9 mouse cellular contexts compared by ENCODE assay signal in the genomic region with DNA sequence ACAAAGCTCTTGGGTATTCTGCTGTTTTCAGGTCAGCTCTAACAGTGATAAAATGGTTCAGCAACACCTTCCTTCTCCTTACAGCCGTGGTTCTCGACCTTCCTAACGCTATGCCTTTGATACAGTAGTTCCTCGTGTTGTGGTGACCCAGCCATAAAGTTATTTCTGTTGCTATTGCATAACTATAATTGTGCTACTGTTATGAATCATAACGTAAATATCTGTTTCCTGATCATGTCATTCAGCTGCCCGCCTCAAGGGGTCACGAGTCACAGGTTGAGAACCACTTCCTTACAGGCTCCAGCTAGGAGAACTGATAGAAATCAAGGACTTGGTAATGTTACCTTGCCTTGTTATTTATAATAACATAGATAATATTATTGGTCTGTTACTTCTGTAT. TPM values are rescaled to one million over a fixed set of nuclear protein-coding genes. Genes with fewer than 3 reads are reported as not detected.
DNase-seq lines count a peak whose midpoint lies in the region; ATAC-seq and TF ChIP-seq lines count a peak whose summit lies in the region.
"Had no signal": no experiment of that assay in that cellular context is flagged by ENCODE, and none has a peak within 500 bp of the region (broad histone marks: within the 10 kb centered on the region; RNA-seq: fewer than 3 reads in every experiment).

No protein-coding gene starts in this region.

- no peaks in the 10 kb centered on the region for H3K9me3 ChIP-seq in heart, embryonic 10.5 days
- no peaks in the 10 kb centered on the region for H3K9me3 ChIP-seq in lung, embryonic 14.5 days (ENCODE audit: low read depth, low read length)
- H3K9me3 ChIP-seq: neural tube, embryonic 13.5 days had no signal

- no peaks in the 10 kb centered on the region for H3K36me3 ChIP-seq in heart, embryonic 10.5 days
- H3K36me3 ChIP-seq in lung, embryonic 14.5 days (ENCODE audit: insufficient read depth), result no peaks in the 10 kb centered on the region
- H3K36me3 ChIP-seq: neural tube, embryonic 13.5 days had no signal

- no peak overlapping the region for H3K4me3 ChIP-seq in heart, embryonic 10.5 days
- H3K4me3 ChIP-seq in lung, embryonic 14.5 days (ENCODE audit: low read depth, low read length), result no peak overlapping the region
- H3K4me3 ChIP-seq: neural tube, embryonic 13.5 days had no signal

- peak; percentile 39 for TF ChIP-seq CTCF in lung, embryonic 14.5 days (IDR thresholded peaks at IDR 0.05; ENCODE audit: low read depth)

- peaks cover 44% of the 10 kb centered on the region for H3K4me1 ChIP-seq in heart, embryonic 10.5 days
- H3K4me1 ChIP-seq in lung, embryonic 14.5 days (ENCODE audit: insufficient read depth), result peaks cover 5% of the 10 kb centered on the region

- ATAC-seq in lung, embryonic 14.5 days (ENCODE audit: insufficient read depth), result no peak
- no peak for ATAC-seq in erythroblast, adult 5-6 weeks (replicated peaks; ENCODE audit: low FRiP score, poor library complexity, severe bottlenecking)

- 73% methylated on average over 7 of the region's 7 CpGs for whole genome bisulfite sequencing in heart, embryonic 10.5 days
- 58% methylated on average over 7 of the region's 7 CpGs for WGBS in lung, embryonic 14.5 days

- H3K27me3 ChIP-seq in heart, embryonic 10.5 days (ENCODE audit: insufficient read depth, poor library complexity, severe bottlenecking), result no peaks in the 10 kb centered on the region
- no peaks in the 10 kb centered on the region for H3K27me3 ChIP-seq in lung, embryonic 14.5 days (ENCODE audit: insufficient read depth, low read length)
- H3K27me3 ChIP-seq: neural tube, embryonic 13.5 days had no signal

- intact Hi-C loops in left cerebral cortex, postnatal 14 days (cut with DNase I), result no loop called here

- DNase-seq in 3T3-L1 (ENCODE audit: low read depth, low spot score) (peak; percentile 86), A20 (ENCODE audit: low read depth, low spot score) (peak; percentile 80)
- DNase-seq in heart, embryonic 10.5 days (ENCODE audit: low spot score), result no peak
- DNase-seq in lung, embryonic 14.5 days, result peak; percentile 52
- peak; percentile 18 for DNase-seq in thymus, postnatal 25 days
- no peak for DNase-seq in left cerebral cortex, adult 8-10 months (ENCODE audit: low spot score in 2 of 2)
- DNase-seq in left cerebral cortex, postnatal 14 days (ENCODE audit: low spot score in 2 of 2), result no peak

- H3K27ac ChIP-seq in heart, embryonic 10.5 days, result peak overlapping the region; percentile 83; the same call in 1 of the 2 replicates
- H3K27ac ChIP-seq in lung, embryonic 14.5 days (ENCODE audit: low read depth), result no peak overlapping the region
- H3K27ac ChIP-seq: neural tube, embryonic 13.5 days had no signal

- no peak overlapping the region for H3K9ac ChIP-seq in lung, embryonic 14.5 days
- H3K9ac ChIP-seq: neural tube, embryonic 13.5 days had no signal

- no peak overlapping the region for H3K4me2 ChIP-seq in lung, embryonic 14.5 days
- H3K4me2 ChIP-seq: neural tube, embryonic 13.5 days had no signal

RNA-seq across cellular contexts. Expression of gene Pcp4l1, which starts 11.8 kb away (rescaled TPM):
- polyA plus RNA-seq in heart, embryonic 10.5 days (2016; fragmentation: Nextera tagmentation; extraction: Ambion mirVana), result 18.0 and 24.4 TPM in 2 replicates
- 5.7 and 6.0 TPM in 2 replicates for polyA plus RNA-seq in lung, embryonic 14.5 days (2014; fragmentation: Nextera tagmentation; extraction: Ambion mirVana)
- total RNA-seq in erythroblast, adult 5-6 weeks (2015; ENCODE audit: low replicate concordance), result not detected in 2 replicates
- 0.84 and 3.2 TPM in 2 replicates for total RNA-seq in erythroblast, adult 5-6 weeks (2017; ENCODE audit: low replicate concordance)
- 100 to 1,000 TPM; 165 to 185 (median 176) TPM for total RNA-seq in left cerebral cortex, adult 8-10 months (2022)
- total RNA-seq in left cerebral cortex, postnatal 14 days (2021), result 10 to 100 TPM; 47.4 to 67.2 TPM

RNA-seq across cellular contexts. Expression of gene Nr1i3, which starts 29.5 kb away (rescaled TPM):
- 0.14 and 0.28 TPM in 2 replicates for polyA plus RNA-seq in heart, embryonic 10.5 days (2016; fragmentation: Nextera tagmentation; extraction: Ambion mirVana)
- 0.13 and 0.23 TPM in 2 replicates for polyA plus RNA-seq in lung, embryonic 14.5 days (2014; fragmentation: Nextera tagmentation; extraction: Ambion mirVana)
- total RNA-seq in erythroblast, adult 5-6 weeks (2015; ENCODE audit: low replicate concordance), result not detected in 2 replicates
- not detected in 2 replicates for total RNA-seq in erythroblast, adult 5-6 weeks (2017; ENCODE audit: low replicate concordance)
- total RNA-seq in left cerebral cortex, adult 8-10 months (2022), result under 1 TPM; 0.14 to 0.55 (median 0.31) TPM
- not detected for total RNA-seq in left cerebral cortex, postnatal 14 days (2021)

RNA-seq across cellular contexts. Expression of gene Mpz, which starts 33.8 kb away (rescaled TPM):
- polyA plus RNA-seq in heart, embryonic 10.5 days (2016; fragmentation: Nextera tagmentation; extraction: Ambion mirVana), result 0.06 and 0.14 TPM in 2 replicates
- polyA plus RNA-seq in lung, embryonic 14.5 days (2014; fragmentation: Nextera tagmentation; extraction: Ambion mirVana), result 0.24 and 0.49 TPM in 2 replicates
- not detected in 2 replicates for total RNA-seq in erythroblast, adult 5-6 weeks (2015; ENCODE audit: low replicate concordance)
- total RNA-seq in erythroblast, adult 5-6 weeks (2017; ENCODE audit: low replicate concordance), result not detected in 2 replicates
- total RNA-seq in left cerebral cortex, adult 8-10 months (2022), result under 1 TPM; 0.30 to 0.53 (median 0.35) TPM
- not detected for total RNA-seq in left cerebral cortex, postnatal 14 days (2021)

RNA-seq across cellular contexts. Expression of gene Sdhc, which starts 33.9 kb away (rescaled TPM):
- polyA plus RNA-seq in heart, embryonic 10.5 days (2016; fragmentation: Nextera tagmentation; extraction: Ambion mirVana), result 361 and 463 TPM in 2 replicates
- polyA plus RNA-seq in lung, embryonic 14.5 days (2014; fragmentation: Nextera tagmentation; extraction: Ambion mirVana), result 281 and 304 TPM in 2 replicates
- 15.6 and 40.3 TPM in 2 replicates for total RNA-seq in erythroblast, adult 5-6 weeks (2015; ENCODE audit: low replicate concordance)
- total RNA-seq in erythroblast, adult 5-6 weeks (2017; ENCODE audit: low replicate concordance), result 9.2 and 20.0 TPM in 2 replicates
- total RNA-seq in left cerebral cortex, adult 8-10 months (2022), result 100 to 1,000 TPM; 196 to 228 (median 209) TPM
- 100 to 1,000 TPM; 211 to 216 TPM for total RNA-seq in left cerebral cortex, postnatal 14 days (2021)

RNA-seq across cellular contexts. Expression of gene Tomm40l, which starts 38.0 kb away (rescaled TPM):
- 41.8 and 53.7 TPM in 2 replicates for polyA plus RNA-seq in heart, embryonic 10.5 days (2016; fragmentation: Nextera tagmentation; extraction: Ambion mirVana)
- 33.7 and 37.9 TPM in 2 replicates for polyA plus RNA-seq in lung, embryonic 14.5 days (2014; fragmentation: Nextera tagmentation; extraction: Ambion mirVana)
- 4.0 and 4.2 TPM in 2 replicates for total RNA-seq in erythroblast, adult 5-6 weeks (2015; ENCODE audit: low replicate concordance)
- 2.2 and 2.6 TPM in 2 replicates for total RNA-seq in erythroblast, adult 5-6 weeks (2017; ENCODE audit: low replicate concordance)
- total RNA-seq in left cerebral cortex, adult 8-10 months (2022), result 10 to 100 TPM; 70.2 to 87.9 (median 76.7) TPM
- 10 to 100 TPM; 69.6 to 72.1 TPM for total RNA-seq in left cerebral cortex, postnatal 14 days (2021)

Comparison
In these comparisons a context has a peak if more than half of its experiments do, and no peak if none do; other contexts are left out.
1. DNase-seq: peak in 3T3-L1 (single experiment), A20 (single experiment), lung, embryonic 14.5 days (single experiment) and thymus, postnatal 25 days (single experiment); none in heart, embryonic 10.5 days (single experiment), left cerebral cortex, adult 8-10 months (0 of 2) and left cerebral cortex, postnatal 14 days (0 of 2).
2. RNA of gene Pcp4l1, which starts 11.8 kb away (total RNA-seq): 165 to 185 TPM in left cerebral cortex, adult 8-10 months and 47.4 to 67.2 TPM in left cerebral cortex, postnatal 14 days; 0.84 to 3.2 TPM in erythroblast, adult 5-6 weeks; every median in the first group is over 10 times any median in the second.